Comparison of ENCODE assay signal across 9 mouse cellular contexts in genomic region chr6:63257876-63258275, GRCm38 (mm10). TPM values are rescaled to one million over a fixed set of nuclear protein-coding genes. Genes with fewer than 3 reads are reported as not detected.
DNase-seq lines count a peak whose midpoint lies in the region; ATAC-seq and TF ChIP-seq lines count a peak whose summit lies in the region.
"Had no signal": no experiment of that assay in that cellular context is flagged by ENCODE, and none has a peak within 500 bp of the region (broad histone marks: within the 10 kb centered on the region; RNA-seq: fewer than 3 reads in every experiment).

No protein-coding gene starts in this region.

- H3K36me3 ChIP-seq in lung, embryonic 16.5 days (ENCODE audit: control insufficient read depth, insufficient read depth, low read length): no peaks in the 10 kb centered on the region
- no peaks in the 10 kb centered on the region for H3K36me3 ChIP-seq in intestine, postnatal 0 days (ENCODE audit: control insufficient read depth, insufficient read depth)

- peak overlapping the region; percentile 54 for H3K4me3 ChIP-seq in lung, embryonic 16.5 days (ENCODE audit: low read length)
- H3K4me3 ChIP-seq in intestine, postnatal 0 days (ENCODE audit: low read depth, low read length): peak overlapping the region; percentile 59

- H3K9me3 ChIP-seq in lung, embryonic 16.5 days (ENCODE audit: control insufficient read depth, low read length): no peaks in the 10 kb centered on the region
- no peaks in the 10 kb centered on the region for H3K9me3 ChIP-seq in intestine, postnatal 0 days (ENCODE audit: control insufficient read depth)

- peak overlapping the region; percentile 84 for H3K4me2 ChIP-seq in lung, embryonic 16.5 days (ENCODE audit: low read depth, low read length)
- H3K4me2 ChIP-seq in intestine, postnatal 0 days (replicated peaks; ENCODE audit: low read depth): peak overlapping the region; percentile 90

- DNase-seq in lung, postnatal 25 days (ENCODE audit: low spot score): no peak
- DNase-seq in embryo, embryonic 9.5 days (ENCODE audit: extremely low spot score): peak; percentile 35
- DNase-seq in neural tube, embryonic 10.5 days (ENCODE audit: extremely low spot score, low spot score): peak; percentile 47
- DNase-seq in MN1 (ENCODE audit: low spot score): no peak
- DNase-seq in ovary, postnatal 10 days (ENCODE audit: low spot score): no peak
- no peak for DNase-seq in ovary, adult 18-20 months (ENCODE audit: low spot score)

- ATAC-seq in lung, embryonic 16.5 days (ENCODE audit: low read depth): no peak
- ATAC-seq in intestine, postnatal 0 days: no peak

- no peak overlapping the region for H3K9ac ChIP-seq in lung, embryonic 16.5 days (ENCODE audit: low read length)
- H3K9ac ChIP-seq in intestine, postnatal 0 days (ENCODE audit: low read depth, low read length): no peak overlapping the region

- peaks cover 25% of the 10 kb centered on the region for H3K27me3 ChIP-seq in lung, embryonic 16.5 days (ENCODE audit: control insufficient read depth, insufficient read depth, low read depth, low read length)
- H3K27me3 ChIP-seq in intestine, postnatal 0 days (replicated peaks; ENCODE audit: control insufficient read depth, insufficient read depth, low read length): peaks cover 31% of the 10 kb centered on the region; the same call in 1 of the 2 replicates

- H3K27ac ChIP-seq in lung, embryonic 16.5 days (ENCODE audit: low read length): no peak overlapping the region
- no peak overlapping the region for H3K27ac ChIP-seq in intestine, postnatal 0 days (ENCODE audit: low read depth, low read length)

- whole genome bisulfite sequencing in lung, embryonic 16.5 days: 2% methylated on average over 11 of the region's 11 CpGs
- WGBS in intestine, postnatal 0 days: 2% methylated on average over 11 of the region's 11 CpGs

- no peak for TF ChIP-seq CTCF in intestine, postnatal 0 days (IDR thresholded peaks at IDR 0.05; ENCODE audit: low read depth)

- peaks cover 4% of the 10 kb centered on the region for H3K4me1 ChIP-seq in lung, embryonic 16.5 days (replicated peaks; ENCODE audit: control insufficient read depth, insufficient read depth, low read length)
- H3K4me1 ChIP-seq in intestine, postnatal 0 days (replicated peaks; ENCODE audit: control insufficient read depth, insufficient read depth, low read length): no peaks in the 10 kb centered on the region

RNA-seq across cellular contexts. Expression of gene Grid2, which starts 2.2 kb away (rescaled TPM):
- 1.1 and 1.3 TPM in 2 replicates for polyA plus RNA-seq in lung, embryonic 16.5 days (2015; fragmentation: Nextera tagmentation; extraction: Ambion mirVana)
- polyA plus RNA-seq in intestine, postnatal 0 days (2015; fragmentation: Nextera tagmentation; extraction: Ambion mirVana): 0.40 and 0.44 TPM in 2 replicates
- polyA plus RNA-seq: liver, adult 2 months had no signal

Comparison
In these comparisons a context has a peak if more than half of its experiments do, and no peak if none do; other contexts are left out.
1. DNase-seq: peak in embryo, embryonic 9.5 days (single experiment) and neural tube, embryonic 10.5 days (single experiment); none in lung, postnatal 25 days (single experiment), MN1 (single experiment), ovary, postnatal 10 days (single experiment) and ovary, adult 18-20 months (single experiment).